Mouse (Mus musculus) limb, embryonic 15.5 days (tissue): ENCODE measurements around the gene Grk3. TPM values are rescaled to one million over a fixed set of nuclear protein-coding genes. Genes with fewer than 3 reads are reported as not detected.

ENCODE experiments used
- ATAC-seq: fragments of 200-750 bp; cut with Nextera tagmentation; 2 replicates; pipeline ENCODE4 v1.8.0; 2017; ENCODE audit warnings: low read depth, moderate TSS enrichment; ENCODE audit not compliant: insufficient number of reproducible peaks, low FRiP score, low TSS enrichment
- H3K27ac ChIP-seq: fragments of 300-500 bp; sonication (generic); 2 replicates; pipeline ENCODE4 v1.5.1; 2015; ENCODE audit warnings: moderate library complexity, mild to moderate bottlenecking, inconsistent platforms
- H3K27me3 ChIP-seq: fragments of 300-500 bp; sonication (generic); 2 replicates; pipeline ENCODE4 v1.6.1; 2015; ENCODE audit warnings: inconsistent platforms
- H3K36me3 ChIP-seq: fragments of 300-500 bp; sonication (generic); 2 replicates; pipeline ENCODE4 v1.6.1; 2015; ENCODE audit warnings: inconsistent platforms
- H3K4me1 ChIP-seq: fragments of 300-500 bp; sonication (generic); 2 replicates; pipeline ENCODE4 v1.6.1; 2015; ENCODE audit warnings: inconsistent platforms
- H3K4me2 ChIP-seq: fragments of 300-500 bp; sonication (generic); 2 replicates; pipeline ENCODE4 v1.6.1; 2015; ENCODE audit warnings: mild to moderate bottlenecking, inconsistent platforms
- H3K4me3 ChIP-seq: fragments of 300-500 bp; sonication (generic); 2 replicates; pipeline ENCODE4 v1.5.1; 2015; ENCODE audit warnings: mild to moderate bottlenecking, inconsistent platforms
- H3K9ac ChIP-seq: fragments of 300-500 bp; sonication (generic); 2 replicates; pipeline ENCODE4 v1.6.1; 2015; ENCODE audit warnings: inconsistent platforms
- H3K9me3 ChIP-seq: fragments of 300-500 bp; sonication (generic); 2 replicates; pipeline ENCODE4 v1.6.1; 2016; ENCODE audit warnings: inconsistent platforms
- WGBS: fragments of 180-500 bp; shearing (Covaris S2); methylation state at CpG from one replicate; pipeline ENCODE4 v1.1.7; 2015; 5-methylcytosine and 5-hydroxymethylcytosine counted together
- polyA plus RNA-seq: library from polyadenylated mRNA; unstranded; fragments of >200 nt; fragmentation: Nextera tagmentation; extraction: Ambion mirVana; gene quantifications from 2 replicates; pipeline ENCODE4 v1.2.1, GENCODE M21; 2015

Gene Grk3
- 7.2 and 7.8 TPM in 2 replicates for polyA plus RNA-seq

GRCm38 (mm10) chr5:113015236-113016061, at the start of gene Grk3:
TSS of gene Grk3 (minus strand) at chr5:113015791.
- Histone ChIP-seq H3K9ac (peak within 1 kb of the TSS; percentile 61), H3K9me3 (no peaks in the 10 kb centered on the region), H3K4me3 (peak within 1 kb of the TSS; percentile 69), H3K36me3 (no peaks in the 10 kb centered on the region), H3K27me3 (0 out of 2 replicates have a peak, but pooled peaks cover 4% of the 10 kb centered on the region), H3K27ac (no peak within 1 kb of the TSS; the same call in 1 of the 2 replicates), H3K4me1 (peaks cover 17% of the 10 kb centered on the region), H3K4me2 (peak within 1 kb of the TSS; percentile 84)
- peak; percentile 67 for ATAC-seq
- WGBS = 3% methylated on average over 41 of the region's 52 CpGs

GRCm38 (mm10) chr5:113054308-113054707, 38.7 kb upstream of the Grk3 start:
- Histone ChIP-seq H3K36me3 (no peaks in the 10 kb centered on the region), H3K9me3 (no peaks in the 10 kb centered on the region), H3K9ac (no peak overlapping the region), H3K4me1 (no peaks in the 10 kb centered on the region), H3K27me3 (0 out of 2 replicates have a peak, but pooled peaks cover 5% of the 10 kb centered on the region), H3K27ac (no peak overlapping the region), H3K4me2 (no peak overlapping the region), H3K4me3 (no peak overlapping the region)
- no peak for ATAC-seq
- 3% methylated on average over 16 of the region's 16 CpGs for WGBS

GRCm38 (mm10) chr5:113050581-113051185, 35.1 kb upstream of the Grk3 start:
- H3K9me3 ChIP-seq = no peaks in the 10 kb centered on the region
- H3K4me3 ChIP-seq = no peak overlapping the region
- no peak for ATAC-seq
- 0 out of 2 replicates have a peak, but pooled peaks cover 5% of the 10 kb centered on the region for H3K27me3 ChIP-seq
- H3K36me3 ChIP-seq = no peaks in the 10 kb centered on the region
- WGBS = 48% methylated on average over 7 of the region's 7 CpGs
- no peak overlapping the region for H3K27ac ChIP-seq
- no peak overlapping the region for H3K9ac ChIP-seq
- no peak overlapping the region for H3K4me2 ChIP-seq
- no peaks in the 10 kb centered on the region for H3K4me1 ChIP-seq

GRCm38 (mm10) chr5:113049876-113050275, 34.3 kb upstream of the Grk3 start:
- no peak overlapping the region for H3K4me2 ChIP-seq
- no peaks in the 10 kb centered on the region for H3K27me3 ChIP-seq
- H3K4me3 ChIP-seq = no peak overlapping the region
- no peaks in the 10 kb centered on the region for H3K36me3 ChIP-seq
- no peaks in the 10 kb centered on the region for H3K9me3 ChIP-seq
- H3K27ac ChIP-seq = no peak overlapping the region
- H3K9ac ChIP-seq = no peak overlapping the region
- H3K4me1 ChIP-seq = no peaks in the 10 kb centered on the region
- ATAC-seq = no peak

DNA sequence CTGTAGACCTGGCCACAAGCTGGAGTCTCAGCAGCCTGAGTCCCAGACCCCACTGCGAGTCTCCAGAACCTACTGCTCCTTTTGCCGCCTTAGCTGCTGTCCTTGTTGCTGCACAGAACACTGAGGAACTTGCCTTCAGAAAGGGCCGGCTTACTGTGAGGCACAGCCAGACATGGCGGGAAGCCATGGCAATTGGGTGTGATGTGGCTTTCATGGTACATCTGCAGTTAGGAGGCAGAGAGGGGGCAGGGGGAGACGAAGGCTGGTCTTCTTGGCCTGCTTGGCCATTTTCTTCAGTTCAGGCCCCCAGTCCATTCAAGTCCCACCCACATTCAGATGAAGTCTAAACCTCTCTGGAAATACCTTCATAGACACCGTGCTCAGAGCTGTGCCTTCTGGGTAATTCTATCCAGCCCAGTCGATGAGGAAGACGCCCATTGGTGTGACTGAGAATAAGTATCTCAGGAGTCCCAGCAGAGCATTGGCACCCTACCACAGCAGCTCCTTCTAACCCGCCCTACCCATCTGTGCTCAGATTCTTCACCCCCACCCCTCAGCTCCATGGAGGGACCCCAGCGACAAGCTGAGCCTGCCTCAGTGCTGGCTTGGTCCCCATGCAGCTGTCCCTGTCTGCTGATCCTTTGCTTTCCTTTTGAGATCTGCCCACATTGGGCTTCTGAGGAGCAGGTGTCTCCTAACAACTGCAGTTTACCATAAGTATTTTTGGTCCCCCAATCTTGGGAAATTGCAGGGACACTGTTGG, 30.1 kb upstream of the Grk3 start:
- Histone ChIP-seq H3K9ac (no peak overlapping the region), H3K36me3 (no peaks in the 10 kb centered on the region), H3K4me2 (no peak overlapping the region), H3K4me1 (0 out of 2 replicates have a peak, but pooled peaks cover 9% of the 10 kb centered on the region), H3K27me3 (no peaks in the 10 kb centered on the region), H3K27ac (no peak overlapping the region), H3K9me3 (no peaks in the 10 kb centered on the region), H3K4me3 (no peak overlapping the region)
- 0 out of 2 replicates have a peak, but pooled peaks have one; percentile 36 for ATAC-seq
- 74% methylated on average over 10 of the region's 10 CpGs for WGBS

DNA sequence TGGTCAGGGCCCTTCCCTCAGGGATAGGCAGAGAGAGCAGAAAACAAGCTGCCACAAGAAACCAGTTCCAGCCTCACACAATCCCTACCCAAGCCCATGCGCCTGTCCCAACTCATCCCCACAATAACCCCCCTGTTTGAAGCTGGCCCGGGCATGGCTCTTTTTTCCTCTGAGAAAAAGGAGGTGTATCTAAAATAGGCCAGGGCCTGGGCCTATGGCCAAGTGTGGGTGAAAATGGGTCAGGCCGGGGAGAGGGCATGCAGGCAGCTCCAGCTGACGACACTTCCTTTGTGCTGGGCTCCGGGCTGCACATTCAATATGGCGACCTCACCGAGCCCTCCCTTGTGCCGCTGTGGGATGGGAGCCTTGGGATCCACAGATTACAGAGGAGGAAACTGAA, 27.9 kb upstream of the Grk3 start:
- Histone ChIP-seq H3K36me3 (no peaks in the 10 kb centered on the region), H3K4me3 (no peak overlapping the region), H3K27me3 (no peaks in the 10 kb centered on the region), H3K9ac (no peak overlapping the region), H3K4me1 (0 out of 2 replicates have a peak, but pooled peaks cover 10% of the 10 kb centered on the region), H3K27ac (no peak overlapping the region), H3K9me3 (no peaks in the 10 kb centered on the region), H3K4me2 (no peak overlapping the region)
- 86% methylated on average over 8 of the region's 8 CpGs for WGBS
- ATAC-seq = no peak

DNA sequence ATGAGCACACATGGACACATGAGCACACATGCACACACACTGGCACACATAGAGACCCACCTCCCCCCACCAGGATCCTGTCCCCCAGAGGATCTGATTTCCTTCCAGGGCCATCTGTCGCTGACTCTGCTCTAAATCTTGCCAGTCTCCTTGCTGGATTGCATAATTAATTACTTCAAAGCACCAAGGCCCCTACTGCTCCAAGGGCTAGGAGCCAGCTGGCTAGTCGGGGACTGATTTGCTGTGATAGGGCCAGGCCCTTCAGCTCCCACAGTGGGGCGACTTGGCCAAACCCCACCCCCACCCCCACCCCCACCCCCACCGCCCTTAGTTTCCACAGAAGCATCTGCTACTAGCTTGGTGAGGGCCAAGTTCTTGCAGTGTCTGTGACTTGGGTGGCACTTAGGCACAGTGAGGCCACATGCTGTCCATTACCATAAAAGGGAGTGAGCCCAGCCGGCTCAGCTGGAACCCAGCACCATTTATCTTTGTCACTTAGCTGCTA, 26.0 kb upstream of the Grk3 start:
- no peaks in the 10 kb centered on the region for H3K27me3 ChIP-seq
- 17% methylated on average over 5 of the region's 5 CpGs for WGBS
- H3K4me1 ChIP-seq = peaks cover 11% of the 10 kb centered on the region; the same call in 1 of the 2 replicates
- H3K9me3 ChIP-seq = no peaks in the 10 kb centered on the region
- H3K4me2 ChIP-seq = no peak overlapping the region
- H3K27ac ChIP-seq = no peak overlapping the region
- peak; percentile 16; the same call in 1 of the 2 replicates for ATAC-seq
- H3K4me3 ChIP-seq = no peak overlapping the region
- H3K9ac ChIP-seq = no peak overlapping the region
- H3K36me3 ChIP-seq = no peaks in the 10 kb centered on the region

- Histone ChIP-seq H3K4me2 (no peak overlapping the region), H3K4me3 (no peak overlapping the region), H3K36me3 (no peaks in the 10 kb centered on the region), H3K9me3 (no peaks in the 10 kb centered on the region), H3K27ac (no peak overlapping the region), H3K27me3 (no peaks in the 10 kb centered on the region), H3K9ac (no peak overlapping the region), H3K4me1 (peaks cover 19% of the 10 kb centered on the region)
- no peak for ATAC-seq
- WGBS = 44% methylated on average over 6 of the region's 6 CpGs
These were observed 25.2 kb upstream of the Grk3 start for GRCm38 (mm10) chr5:113040776-113041175.

DNA sequence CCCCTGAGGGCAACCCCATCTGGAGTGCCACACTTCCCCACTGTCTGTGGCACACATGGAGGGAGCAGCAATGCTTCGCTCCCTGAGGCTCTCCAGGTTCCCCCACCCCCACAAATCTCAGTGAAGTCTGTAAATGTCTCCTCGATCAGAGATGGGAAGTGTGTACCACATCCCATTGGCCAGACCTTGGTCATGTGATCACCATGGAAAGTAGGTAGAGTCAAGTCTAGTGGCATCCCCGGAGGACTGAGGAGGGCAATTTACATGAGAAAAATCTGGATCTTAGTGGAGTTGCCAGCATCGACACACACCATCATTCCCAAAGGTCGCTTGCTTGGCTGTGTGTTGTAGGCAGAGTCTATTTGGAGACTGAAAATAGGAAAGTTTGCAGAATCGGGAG, 23.0 kb upstream of the Grk3 start:
- no peaks in the 10 kb centered on the region for H3K36me3 ChIP-seq
- WGBS = 80% methylated on average over 6 of the region's 6 CpGs
- H3K27me3 ChIP-seq = no peaks in the 10 kb centered on the region
- no peak overlapping the region for H3K27ac ChIP-seq
- no peak overlapping the region for H3K9ac ChIP-seq
- no peak for ATAC-seq
- no peak overlapping the region for H3K4me2 ChIP-seq
- H3K4me1 ChIP-seq = peaks cover 32% of the 10 kb centered on the region
- H3K4me3 ChIP-seq = no peak overlapping the region
- no peaks in the 10 kb centered on the region for H3K9me3 ChIP-seq

DNA sequence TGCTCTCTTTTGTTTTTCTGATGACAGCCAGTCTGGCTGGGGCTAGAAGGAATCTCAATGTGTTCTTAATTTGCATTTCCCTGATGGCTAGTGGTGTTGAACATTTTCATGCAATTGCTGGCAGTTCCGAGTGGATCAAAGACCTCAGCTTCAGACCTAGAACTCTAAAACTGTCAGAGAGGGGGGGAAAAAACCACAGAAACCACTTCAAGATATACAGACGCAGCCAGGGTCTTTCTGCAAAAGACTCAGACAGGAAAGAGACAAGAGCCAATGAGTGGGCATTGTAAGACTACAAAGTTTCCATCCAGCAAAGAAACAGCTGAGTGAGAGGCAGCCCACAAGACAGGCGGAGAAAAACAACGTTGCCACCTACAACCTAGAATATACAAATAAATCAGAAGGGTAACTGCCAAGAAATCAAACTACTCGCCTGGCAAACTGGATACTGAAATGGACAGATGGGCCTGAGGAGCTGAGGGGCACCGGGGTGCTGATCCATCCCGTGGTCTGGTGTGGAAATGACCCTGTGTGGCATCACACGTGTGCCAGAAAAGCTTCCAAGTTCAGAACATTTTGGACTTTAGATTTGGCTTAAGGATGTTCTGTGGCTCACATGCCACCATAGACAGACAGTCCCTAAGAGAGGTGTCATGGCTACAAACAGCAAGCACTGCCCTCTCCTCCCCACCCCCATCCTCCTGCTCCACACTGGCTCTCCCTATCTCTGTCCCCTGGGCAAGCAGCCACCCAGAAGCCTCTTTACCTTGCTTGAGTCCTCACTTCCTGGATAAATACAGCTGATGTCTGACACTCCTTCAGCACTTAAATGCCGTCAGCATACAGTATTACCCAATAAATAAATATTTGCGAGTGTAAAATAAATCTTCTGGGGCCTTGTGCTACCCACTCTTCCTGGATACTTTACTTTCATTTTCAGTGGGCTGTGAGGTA, 19.8 kb upstream of the Grk3 start:
- ATAC-seq = no peak
- Histone ChIP-seq H3K4me1 (peaks cover 28% of the 10 kb centered on the region), H3K4me3 (no peak overlapping the region), H3K36me3 (no peaks in the 10 kb centered on the region), H3K9ac (no peak overlapping the region), H3K27me3 (no peaks in the 10 kb centered on the region), H3K9me3 (no peaks in the 10 kb centered on the region), H3K27ac (peak overlapping the region; percentile 47), H3K4me2 (no peak overlapping the region)
- WGBS = 44% methylated on average over 10 of the region's 10 CpGs
